Mouse (Mus musculus) G1E (cell line): ENCODE measurements at regions not wholly inside any gene's neighbourhood (a gene's known extent, or its start where the extent isn't known, plus 50 kb on each side); places are given as distances from the start of the nearest gene placed in this dataset.

Experiments used
- CTCF ChIP-seq: IDR thresholded peaks from 2 replicates; pipeline ENCODE4 v1.5.1; 2012; ENCODE audit warnings: low read depth, low read length, inconsistent platforms, mixed read lengths
- TAL1 ChIP-seq: conservative IDR thresholded peaks from 2 replicates; pipeline ENCODE4 v1.6.1; 2012; ENCODE audit warnings: low read depth, low read length, inconsistent platforms, mixed read lengths

- TF ChIP-seq CTCF (no peak), TAL1 (no peak)
Observed at GRCm38 (mm10) chr14:15801477-15802099, 362.8 kb upstream of the Lrrc3b start.
